Mouse (Mus musculus) inflammation-experienced regulatory T-cells, adult 6 months (primary cell): ENCODE results near the gene Cacnb4. TPM values are rescaled to one million over a fixed set of nuclear protein-coding genes. Genes with fewer than 3 reads are reported as not detected.
A peak's percentile ranks its signal among the peaks of the same experiment; 100 is the strongest.

Experiments used
- ATAC-seq: one replicate; pipeline ENCODE4 v1.8.0; 2017
- polyA plus RNA-seq, 3 experiments: library from polyadenylated mRNA; unstranded; fragments of 100-300 nt; shearing (Covaris generic); gene quantifications; one replicate each; pipeline ENCODE4 v1.2.1; 2017

The Cacnb4 gene
- polyA plus RNA-seq, 3 experiments from 2014 or later, result 0.13 to 0.58 (median 0.30) TPM

GRCm38 (mm10) chr2:52467629-52468028 lies 209.0 kb downstream of the Cacnb4 start:
- ATAC-seq, result no peak

GRCm38 (mm10) chr2:52461206-52461967 lies 215.2 kb downstream of the Cacnb4 start:
- no peak for ATAC-seq

GRCm38 (mm10) chr2:52455606-52456479 lies 220.8 kb downstream of the Cacnb4 start:
- ATAC-seq, result no peak

- no peak for ATAC-seq
Observed at GRCm38 (mm10) chr2:52449818-52450217, 226.8 kb downstream of the Cacnb4 start.

GRCm38 (mm10) chr2:52448916-52449315 lies 227.7 kb downstream of the Cacnb4 start:
- no peak for ATAC-seq

GRCm38 (mm10) chr2:52446648-52447047 lies 230.0 kb downstream of the Cacnb4 start:
- no peak for ATAC-seq

GRCm38 (mm10) chr2:52442125-52442524 lies 234.5 kb downstream of the Cacnb4 start:
- ATAC-seq, result no peak

- no peak for ATAC-seq
Observed at GRCm38 (mm10) chr2:52440420-52441015, 236.1 kb downstream of the Cacnb4 start.

- ATAC-seq, result no peak
Observed at GRCm38 (mm10) chr2:52438437-52438836, 238.2 kb downstream of the Cacnb4 start.

- ATAC-seq, result no peak
Observed at GRCm38 (mm10) chr2:52438013-52438412, 238.6 kb downstream of the Cacnb4 start.

- ATAC-seq, result no peak
Observed at GRCm38 (mm10) chr2:52435919-52436632, 240.6 kb downstream of the Cacnb4 start.

GRCm38 (mm10) chr2:52433365-52433764 lies 243.3 kb downstream of the Cacnb4 start:
- no peak for ATAC-seq

- no peak for ATAC-seq
Observed at GRCm38 (mm10) chr2:52427383-52427782, 249.2 kb downstream of the Cacnb4 start.

- ATAC-seq, result no peak
Observed at GRCm38 (mm10) chr2:52426041-52426440, 250.6 kb downstream of the Cacnb4 start.

- ATAC-seq, result no peak
Observed at GRCm38 (mm10) chr2:52425523-52425795, 251.2 kb downstream of the Cacnb4 start.

- peak; percentile 79 for ATAC-seq
Observed at GRCm38 (mm10) chr2:52424747-52425522, 251.7 kb downstream of the Cacnb4 start, which contains the start of gene Arl5a. Arl5a (minus strand) TSS chr2:52424901.

- ATAC-seq, result peak; percentile 51
Observed at GRCm38 (mm10) chr2:52424248-52424728, 252.3 kb downstream of the Cacnb4 start.

- ATAC-seq, result no peak
Observed at GRCm38 (mm10) chr2:52423611-52424247, 252.9 kb downstream of the Cacnb4 start.

GRCm38 (mm10) chr2:52422871-52423610 lies 253.6 kb downstream of the Cacnb4 start:
- ATAC-seq, result no peak

- ATAC-seq, result peak; percentile 10
Observed at GRCm38 (mm10) chr2:52421197-52421596, 255.4 kb downstream of the Cacnb4 start.
